Mouse (Mus musculus): ENCODE data around the gene Nipsnap2.
"Not testable (repeated sequence)": the region's sequence is repeated elsewhere in the genome, so short reads cannot be mapped to it uniquely, and the experiment has no call there.

Gene Nipsnap2

DNA sequence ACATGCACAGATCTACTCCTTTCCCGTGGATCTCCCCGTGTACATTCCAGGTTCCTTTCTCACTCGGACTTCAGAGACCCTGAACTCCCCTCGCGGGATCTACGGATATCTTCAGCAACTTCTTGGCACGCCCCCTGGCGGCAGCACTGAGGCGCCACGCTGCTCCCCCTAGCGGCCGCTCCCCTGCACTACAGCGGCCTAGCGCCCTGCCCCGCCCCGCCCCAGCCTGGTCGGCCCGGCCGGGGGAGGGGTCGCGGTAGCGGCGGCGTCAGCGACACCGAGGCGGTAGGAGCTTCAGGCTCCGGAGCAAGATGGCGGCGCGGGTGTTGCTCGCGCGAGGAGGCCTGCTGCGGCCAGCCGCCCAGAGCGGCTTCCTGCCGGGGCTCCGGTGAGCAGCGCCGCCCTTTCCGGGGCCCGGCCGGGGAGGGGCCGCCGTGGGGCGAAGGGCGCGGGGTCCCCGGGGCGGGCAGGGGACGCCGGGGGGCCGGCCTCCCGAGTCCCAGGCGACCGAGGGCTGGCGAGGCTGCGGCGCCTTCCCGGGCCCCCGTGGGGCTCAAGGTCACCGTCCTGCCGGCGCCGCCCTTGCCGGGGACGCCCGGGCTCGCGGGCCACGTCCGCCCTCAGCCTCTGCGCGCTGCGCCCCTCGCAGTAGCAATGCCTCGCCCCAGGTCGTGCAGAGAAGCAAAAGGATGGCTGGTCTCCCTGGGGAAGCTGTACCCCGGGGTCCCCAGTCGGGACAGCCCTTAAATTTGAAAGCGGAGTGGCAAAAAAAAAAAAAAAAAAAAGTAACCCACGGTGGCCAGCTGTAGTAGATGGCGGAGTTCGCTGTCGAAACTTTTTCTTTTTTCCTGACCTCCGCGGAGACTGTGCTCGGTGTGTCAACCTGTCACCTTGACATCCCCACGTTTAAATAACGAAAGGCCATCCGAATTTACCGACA, at the start of gene Nipsnap2:
Nipsnap2 (plus strand) TSS at position 230 of the 940 bp plus-strand sequence.
- peak; percentile 88 for DNase-seq (ENCODE audit: low spot score)

DNA sequence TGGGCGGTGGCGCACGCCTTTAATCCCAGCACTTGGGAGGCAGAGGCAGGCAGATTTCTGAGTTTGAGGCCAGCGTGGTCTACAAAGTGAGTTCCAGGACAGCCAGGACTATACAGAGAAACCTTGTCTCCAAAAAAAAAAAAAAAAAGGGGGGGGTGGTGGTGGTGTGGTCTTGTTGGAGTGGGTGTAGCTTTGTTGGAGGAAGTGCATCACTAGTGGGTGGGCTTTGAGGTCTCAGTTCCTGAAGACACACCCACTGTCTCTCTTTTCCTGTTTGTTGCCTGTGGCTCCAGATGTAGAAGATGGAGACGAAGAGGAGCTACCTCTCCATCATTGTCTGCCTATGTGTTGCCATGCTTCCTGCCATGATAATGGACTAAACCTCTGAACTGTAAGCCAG, 39.7 kb upstream of the Nipsnap2 start:
- DNase-seq (ENCODE audit: low spot score), result not testable (repeated sequence)

DNA sequence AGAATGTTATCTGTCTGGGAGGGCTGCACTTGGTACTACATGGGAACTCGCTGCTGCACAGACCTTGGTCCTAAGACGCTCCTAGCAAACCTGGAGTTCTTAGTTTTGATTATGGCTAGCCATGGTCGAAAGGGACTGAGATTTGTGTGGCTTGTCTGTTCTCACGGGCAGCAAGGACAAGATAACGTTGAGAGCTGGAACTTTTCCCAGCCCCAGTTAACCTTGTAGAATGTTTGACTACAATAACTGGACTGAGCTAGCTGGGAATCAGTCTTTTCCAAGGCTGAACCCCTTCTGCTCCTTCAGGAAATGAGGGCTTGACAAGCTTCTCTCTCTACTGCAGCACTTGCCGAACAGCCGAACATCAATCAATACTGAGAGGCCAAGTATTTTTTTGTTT, 37.2 kb upstream of the Nipsnap2 start:
- no peak for DNase-seq (ENCODE audit: low spot score)

DNA sequence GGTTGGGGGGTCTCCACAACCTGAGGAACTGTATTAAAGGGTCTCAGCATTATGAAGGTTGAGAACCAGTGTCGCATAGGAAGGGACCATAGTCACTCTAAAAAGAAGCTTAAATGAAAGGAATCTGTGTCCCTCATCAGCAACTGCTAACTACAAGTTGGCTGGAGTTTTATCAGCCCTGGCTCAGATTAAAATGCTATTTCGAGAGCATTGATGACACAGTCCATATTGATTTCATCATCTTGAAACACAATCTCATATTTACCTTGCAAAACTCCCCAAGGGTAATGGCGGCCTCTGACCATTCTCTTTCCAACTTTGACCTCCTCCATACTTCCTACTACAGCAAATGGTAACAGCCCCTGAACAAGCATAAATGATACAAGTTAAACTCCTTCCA, 34.3 kb upstream of the Nipsnap2 start:
- DNase-seq (ENCODE audit: low spot score), result no peak

DNA sequence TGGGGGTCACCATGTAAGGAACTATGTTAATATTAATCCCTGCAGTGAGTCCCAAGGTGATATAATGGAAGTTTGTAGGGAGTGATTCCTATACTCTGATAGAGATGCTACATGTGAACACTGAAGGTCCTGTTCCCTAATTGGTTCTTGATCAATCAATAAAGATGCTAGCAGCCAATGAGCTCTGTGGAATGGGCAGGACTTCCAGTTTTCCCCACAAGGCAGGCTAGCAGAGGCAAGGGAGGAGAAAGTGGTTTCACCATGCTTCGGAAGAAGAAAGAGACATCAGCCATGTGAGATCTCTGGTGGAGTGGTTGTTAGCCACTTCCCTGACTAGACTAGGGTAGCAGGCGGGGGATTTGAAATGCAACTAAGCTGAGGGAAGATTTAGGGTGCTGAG, 24.4 kb upstream of the Nipsnap2 start:
- DNase-seq (ENCODE audit: low spot score), result no peak

DNA sequence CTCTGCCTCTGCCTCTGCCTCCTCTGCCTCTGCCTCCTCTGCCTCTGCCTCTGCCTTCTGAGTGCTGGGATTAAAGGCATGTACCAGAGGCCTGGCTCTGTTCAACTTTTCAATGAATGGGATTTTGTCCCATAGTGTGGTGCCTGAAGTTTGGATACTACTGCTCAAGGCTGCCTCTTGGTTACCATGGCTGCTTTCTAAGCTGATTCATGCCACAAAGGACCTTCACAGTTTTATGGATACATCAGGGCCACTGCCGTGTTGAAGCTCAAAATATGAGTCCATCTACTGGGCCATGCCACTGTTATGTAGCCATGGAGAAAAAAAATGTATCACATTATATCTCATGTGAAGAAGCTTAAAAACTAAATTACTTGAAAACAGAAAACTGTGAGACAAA, 23.2 kb upstream of the Nipsnap2 start:
- no peak for DNase-seq (ENCODE audit: low spot score)

DNA sequence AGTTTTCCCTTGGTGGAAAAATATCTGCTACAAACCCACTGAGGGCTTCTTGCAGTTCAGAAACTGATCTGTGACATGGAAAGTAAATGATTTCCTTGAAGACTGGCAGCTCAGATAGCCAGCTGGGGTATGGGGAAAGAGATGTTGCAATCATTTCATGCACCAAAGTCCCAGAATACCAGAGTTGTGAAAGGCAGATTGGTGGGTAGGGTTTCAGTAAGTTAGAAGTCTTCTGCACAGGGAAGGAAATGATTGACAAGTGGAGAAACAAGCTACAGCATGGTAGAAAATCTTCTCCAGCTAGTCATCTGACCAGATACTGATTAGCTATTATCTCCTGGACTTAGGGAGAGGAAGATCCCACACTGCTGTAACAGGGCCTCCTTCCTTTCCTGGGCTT, 21.5 kb upstream of the Nipsnap2 start:
- no peak for DNase-seq (ENCODE audit: low spot score)

DNA sequence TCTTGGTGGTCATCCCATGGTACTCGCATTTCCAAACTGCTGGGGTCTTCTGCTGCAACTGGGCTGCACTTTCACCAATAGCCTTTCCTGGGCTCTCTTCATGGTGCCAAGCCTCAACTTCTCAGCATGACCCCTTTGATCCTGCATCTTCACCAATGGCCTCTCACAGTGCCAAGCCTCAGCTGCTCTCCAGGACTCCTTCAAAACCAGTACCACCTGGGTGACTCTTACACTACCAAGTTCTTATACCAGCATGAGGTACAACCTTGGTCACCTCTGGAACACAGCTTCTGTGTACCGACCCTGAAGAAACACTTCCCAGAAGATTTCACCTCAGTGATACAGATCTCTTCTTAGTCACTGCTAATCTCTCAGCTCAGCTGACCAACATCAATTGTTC, 16.5 kb upstream of the Nipsnap2 start, which contains the start of gene Sept14:
Sept14 (minus strand) TSS at position 101 of the 400 bp plus-strand sequence.
- DNase-seq (ENCODE audit: low spot score), result no peak

DNA sequence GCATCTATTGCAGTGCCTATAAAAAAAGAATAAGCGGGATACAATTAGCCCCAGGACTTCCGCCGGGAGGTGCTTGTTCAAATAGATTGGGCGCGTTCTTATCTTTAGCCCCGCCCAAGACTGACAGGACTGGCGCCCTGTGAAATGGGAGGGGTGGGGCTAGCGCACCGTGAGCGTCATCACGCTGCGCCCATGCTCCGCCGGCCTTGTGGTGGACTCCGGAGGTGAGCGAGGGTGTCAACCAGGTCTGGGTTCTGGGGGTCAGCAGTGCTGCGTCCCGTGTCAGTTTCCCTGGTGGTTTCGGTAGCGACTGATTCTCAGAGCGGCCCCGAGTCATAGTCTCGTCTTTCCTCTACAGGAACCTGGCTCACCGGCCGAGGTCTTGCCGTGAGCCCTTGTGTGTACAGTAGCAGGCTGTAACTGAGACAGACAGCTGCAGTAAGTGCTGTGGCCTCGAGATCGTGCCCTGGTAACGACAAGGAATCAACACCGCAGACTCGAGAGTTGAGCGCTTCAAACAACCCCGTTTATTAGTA, 9.5 kb upstream of the Nipsnap2 start, which contains the start of gene Mrps17:
Mrps17 (plus strand) TSS at position 172 of the 536 bp plus-strand sequence.
- DNase-seq (ENCODE audit: low spot score), result peak; percentile 89

DNA sequence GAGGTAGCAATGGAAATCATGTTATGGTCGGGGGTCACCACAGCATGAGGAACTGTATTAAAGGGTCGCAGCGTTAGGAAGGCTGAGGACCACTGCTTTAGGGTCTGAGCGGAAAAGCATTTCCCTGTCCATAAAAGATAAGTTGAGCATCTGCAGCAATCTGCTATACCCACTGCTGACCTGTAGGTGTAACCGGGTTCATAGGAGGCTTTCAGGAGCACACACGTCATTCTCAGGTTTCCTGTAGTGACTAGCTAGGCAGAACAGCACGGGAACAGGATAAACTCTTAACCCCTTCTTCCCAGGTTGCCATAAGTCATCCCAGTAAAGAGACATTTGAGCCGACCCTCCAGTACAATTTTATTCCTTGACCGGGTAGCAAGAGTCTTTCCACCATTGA, 7.8 kb upstream of the Nipsnap2 start:
- no peak for DNase-seq (ENCODE audit: low spot score)

DNA sequence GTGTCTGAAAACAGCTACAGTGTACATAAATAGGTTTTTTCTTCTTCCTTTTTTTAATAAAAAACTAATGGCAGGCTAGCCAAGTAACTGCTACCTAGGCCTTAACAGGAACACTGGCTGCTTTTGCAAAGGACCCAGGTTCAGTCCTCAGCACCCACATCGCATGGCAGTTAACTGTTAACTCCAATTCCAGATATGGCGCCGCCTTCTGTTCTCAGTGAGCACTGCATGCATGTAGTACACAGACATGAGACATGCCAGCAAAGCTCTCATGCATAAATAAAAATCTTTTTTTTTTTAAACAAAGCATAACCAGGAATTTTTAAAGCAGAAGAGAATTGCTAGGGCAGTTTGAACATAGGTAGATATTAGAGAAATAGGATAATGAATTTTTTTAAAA, 4.7 kb upstream of the Nipsnap2 start:
- DNase-seq (ENCODE audit: low spot score), result no peak

DNA sequence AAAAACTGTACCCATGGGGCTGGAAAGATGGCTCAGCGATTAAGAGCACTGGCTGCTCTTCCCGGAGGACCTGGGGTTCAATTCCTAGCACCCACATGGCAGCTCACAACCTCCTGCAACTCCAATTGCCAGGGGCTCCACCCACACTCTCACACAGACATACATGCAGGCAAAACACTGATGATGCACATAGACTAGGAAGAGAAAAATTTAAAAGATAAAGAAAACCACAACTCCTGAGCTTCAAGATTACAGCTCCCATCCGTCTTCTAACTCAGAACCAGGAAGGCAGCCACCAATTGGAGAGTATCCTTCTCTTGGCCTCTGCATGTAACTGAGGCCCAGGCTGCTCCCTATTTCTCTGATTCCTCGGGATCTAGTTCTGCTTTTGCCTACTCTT, 595 bp upstream of the Nipsnap2 start:
- no peak for DNase-seq (ENCODE audit: low spot score)

DNA sequence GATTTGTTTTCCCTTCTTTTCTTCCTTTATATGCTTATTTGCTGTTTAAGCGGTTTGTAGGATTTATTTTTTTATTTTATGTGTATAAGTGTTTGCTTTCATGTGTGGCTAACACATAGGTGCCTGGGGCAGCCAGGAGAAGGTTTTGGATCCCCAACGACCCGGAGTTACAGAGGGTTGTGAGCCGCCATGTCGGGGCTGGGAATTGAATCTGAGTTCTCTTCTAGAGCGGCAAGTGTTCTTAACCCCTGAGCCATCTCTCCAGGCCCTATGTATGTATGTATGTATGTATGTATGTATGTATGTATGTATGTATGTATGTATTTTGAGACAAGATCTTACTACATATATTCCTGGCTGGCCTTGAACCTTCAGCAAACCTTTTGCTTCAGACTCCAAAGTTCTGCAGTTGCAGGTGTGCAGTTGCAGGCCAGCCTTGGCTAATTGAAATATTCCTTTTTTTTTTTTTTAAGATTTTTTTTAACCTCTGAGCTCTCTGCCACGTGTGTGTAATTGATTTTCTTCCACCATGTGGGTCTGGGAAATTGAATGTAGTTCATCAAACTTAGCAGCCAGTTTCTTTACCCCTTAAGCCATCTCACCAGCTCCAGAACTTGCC, 1.0 kb downstream of the Nipsnap2 start:
- peak; percentile 11 for DNase-seq (ENCODE audit: low spot score)

DNA sequence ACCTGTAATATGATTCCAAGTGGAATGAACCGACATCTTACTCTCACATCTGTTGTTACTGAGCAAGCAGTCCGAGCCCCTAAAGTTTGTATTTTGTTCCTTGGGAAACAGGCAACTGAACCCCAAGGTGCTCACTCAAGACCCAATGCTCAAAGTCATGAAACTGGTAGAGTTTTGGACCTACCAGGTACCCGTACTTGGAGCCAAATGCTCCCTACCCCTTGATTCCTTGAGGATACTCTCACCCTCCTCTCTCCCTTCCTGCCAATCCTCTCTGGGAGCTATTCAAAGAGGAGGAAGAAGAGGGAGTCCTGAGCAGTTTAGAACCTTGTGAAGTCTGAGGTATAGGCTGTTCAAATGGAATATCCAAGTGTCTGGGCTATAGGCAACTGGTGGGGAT, 1.9 kb downstream of the Nipsnap2 start:
- DNase-seq (ENCODE audit: low spot score), result no peak

DNA sequence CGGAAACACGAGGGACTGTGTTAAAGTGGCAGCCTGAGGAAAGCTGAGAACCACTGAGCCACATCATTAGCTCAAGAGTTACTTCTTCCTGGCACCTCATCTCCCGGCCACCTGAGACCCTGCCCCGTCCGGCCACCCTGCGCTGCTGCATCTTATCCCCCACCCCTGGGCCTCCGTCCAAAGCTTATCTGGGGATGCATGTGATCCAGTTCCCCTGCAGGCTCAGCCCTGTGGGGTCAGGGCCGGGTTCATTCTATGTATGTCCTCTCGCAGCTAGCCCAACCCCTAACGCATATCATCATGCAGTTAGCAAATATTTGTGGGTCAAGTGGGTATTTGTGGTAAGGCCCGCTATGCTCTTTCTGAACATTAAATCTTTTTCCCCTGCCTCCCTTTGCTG, 4.4 kb downstream of the Nipsnap2 start:
- no peak for DNase-seq (ENCODE audit: low spot score)

DNA sequence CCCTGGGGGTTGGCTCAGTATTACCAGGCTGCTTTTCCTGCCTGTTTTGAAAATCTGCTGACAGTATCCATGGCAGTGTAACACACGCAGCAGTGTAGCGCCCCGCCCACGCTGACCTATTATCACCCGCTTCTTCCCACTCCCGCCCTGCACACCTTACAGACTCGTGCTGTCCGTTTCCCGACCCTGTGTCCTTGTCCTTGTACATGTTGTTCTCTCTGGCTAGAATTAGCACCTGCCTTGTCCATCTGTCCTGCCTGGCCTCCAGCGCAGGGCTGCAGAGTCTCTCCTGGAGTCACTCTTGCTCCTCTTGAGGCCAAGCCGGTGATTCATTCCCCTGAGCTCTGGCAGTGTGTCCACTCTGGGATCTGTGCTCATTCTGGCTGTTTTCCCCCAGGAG, 5.5 kb downstream of the Nipsnap2 start:
- DNase-seq (ENCODE audit: low spot score), result no peak

DNA sequence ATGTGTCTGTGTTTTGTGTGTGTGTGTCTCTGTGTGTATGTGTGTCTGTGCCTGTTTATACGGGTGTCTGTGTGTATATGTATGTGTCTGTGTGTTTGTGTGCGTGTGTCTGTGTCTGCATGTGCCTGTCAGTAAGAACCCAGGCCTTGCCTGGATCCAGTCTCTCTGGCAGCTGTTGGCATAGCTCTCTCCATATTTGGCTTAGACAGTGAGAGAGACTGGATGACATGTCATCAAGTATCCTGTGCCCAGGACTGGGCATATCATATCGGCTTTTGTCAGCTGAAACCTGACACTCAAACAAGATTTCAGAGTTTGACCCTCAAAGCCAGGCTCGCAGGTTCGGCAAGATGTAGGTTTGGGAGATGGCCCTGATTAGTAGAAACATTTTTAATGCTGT, 6.2 kb downstream of the Nipsnap2 start:
- no peak for DNase-seq (ENCODE audit: low spot score)

DNA sequence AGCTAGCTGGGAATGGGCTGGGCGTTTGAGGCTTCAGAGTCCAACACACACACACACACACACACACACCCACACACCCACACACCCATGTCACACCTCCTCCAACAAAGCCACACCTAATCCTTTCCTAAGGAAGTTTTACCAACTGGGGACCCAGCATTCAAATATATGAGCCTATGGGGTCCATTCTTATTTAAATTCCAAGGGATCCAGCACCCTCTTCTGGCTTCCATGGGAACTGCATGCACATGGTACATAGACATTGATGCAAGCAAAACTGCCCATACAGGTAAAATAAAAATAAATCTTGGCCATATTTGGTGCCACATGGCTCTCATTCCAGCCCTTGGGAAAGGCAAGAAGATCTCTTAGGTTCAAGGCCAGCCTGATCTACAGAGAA, 16.1 kb downstream of the Nipsnap2 start:
- DNase-seq (ENCODE audit: low spot score), result peak; percentile 7

DNA sequence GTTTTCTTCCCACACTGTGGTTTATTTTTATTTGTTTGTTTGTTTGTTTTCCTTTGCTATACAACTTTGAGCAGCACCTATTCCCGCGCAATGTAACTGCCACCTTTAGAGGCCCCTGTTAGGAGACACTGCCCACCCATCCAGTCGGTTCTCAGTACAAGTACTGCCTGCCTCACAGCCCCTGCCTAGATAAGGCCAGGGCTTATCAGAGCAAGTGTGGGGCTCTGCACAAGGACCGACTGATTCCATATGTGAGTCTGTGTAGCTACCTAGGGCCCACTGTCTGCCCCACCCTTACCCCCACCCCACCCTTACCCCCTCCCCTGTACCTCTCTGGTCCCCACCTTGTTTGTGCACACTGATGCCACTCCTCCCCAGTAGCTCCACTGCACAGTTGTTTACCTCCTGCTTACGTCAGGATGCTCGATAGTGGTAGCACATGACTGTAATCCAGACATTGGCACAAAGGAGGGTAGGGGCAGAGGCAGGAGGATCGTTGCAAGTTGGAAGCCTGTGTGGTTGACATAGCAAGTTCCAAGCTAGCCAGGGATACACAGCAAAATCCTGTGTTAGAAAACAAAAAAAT, 18.1 kb downstream of the Nipsnap2 start:
- DNase-seq (ENCODE audit: low spot score), result no peak

DNA sequence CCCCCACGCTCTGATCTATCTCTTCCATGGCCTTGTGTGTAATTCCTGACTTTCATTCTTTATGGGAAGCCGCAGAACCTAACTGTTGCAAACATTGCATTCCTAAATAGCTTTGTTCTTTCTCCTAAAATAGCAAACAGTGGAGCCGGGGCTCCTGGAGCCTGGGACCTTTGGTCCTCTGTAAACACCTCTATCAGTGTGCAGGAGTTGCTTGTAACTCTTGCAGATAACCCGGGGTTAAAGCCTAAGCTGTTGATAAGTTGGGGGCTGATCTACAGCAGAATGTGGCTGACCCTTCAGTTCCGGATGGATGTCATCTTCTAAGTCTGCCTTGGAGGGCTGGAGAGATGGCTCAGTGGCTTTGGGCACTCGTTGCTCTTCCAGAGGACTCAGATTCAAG, 19.2 kb downstream of the Nipsnap2 start:
- DNase-seq (ENCODE audit: low spot score), result no peak

DNA sequence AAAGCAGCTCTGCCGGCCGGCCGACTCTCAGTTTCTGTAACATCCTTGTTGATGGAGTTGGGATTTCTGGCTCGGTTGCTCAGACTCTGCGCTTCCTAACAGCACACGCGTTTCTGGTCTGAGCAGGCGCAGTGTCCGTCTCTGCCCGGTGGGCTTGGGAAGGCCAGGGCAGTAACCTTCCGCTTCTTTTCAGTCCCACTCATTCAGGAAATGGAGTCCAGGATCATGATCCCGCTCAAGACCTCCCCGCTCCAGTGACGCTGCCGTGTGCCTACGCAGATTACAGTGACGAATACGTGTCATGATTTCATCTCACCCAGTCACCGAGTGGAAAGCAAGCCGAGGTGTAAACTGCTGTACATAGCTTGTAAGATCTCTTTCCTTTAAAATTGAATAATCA, 32.0 kb downstream of the Nipsnap2 start:
- no peak for DNase-seq (ENCODE audit: low spot score)

DNA sequence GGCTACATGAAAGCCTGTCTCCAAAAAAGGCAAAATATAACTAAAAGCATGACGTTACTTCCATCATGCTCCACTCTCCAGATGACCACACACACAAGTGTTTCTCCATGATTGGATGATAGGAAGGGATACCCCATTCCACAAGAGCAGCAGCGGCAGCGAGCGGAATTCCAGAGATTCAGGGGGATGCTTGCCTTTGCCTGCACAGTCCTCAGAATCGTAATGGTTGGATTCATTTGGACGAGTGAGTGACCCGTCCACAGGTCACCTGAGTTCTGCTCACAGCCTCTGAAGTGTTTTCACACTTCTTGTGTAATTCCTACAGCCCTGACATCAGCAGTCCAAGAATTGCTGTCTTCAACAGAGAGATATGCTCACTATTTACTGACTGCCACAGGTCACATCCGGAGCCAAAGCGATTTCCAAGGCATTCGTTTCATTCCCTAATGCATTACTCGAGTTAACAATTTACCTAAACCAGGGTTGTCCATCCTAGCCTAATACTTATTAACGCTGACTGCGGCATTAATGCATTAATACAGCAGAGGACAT, 35.1 kb downstream of the Nipsnap2 start:
- DNase-seq (ENCODE audit: low spot score), result no peak

Measured in T-cell, adult 2 months (primary cell).